Mouse (Mus musculus) megakaryocyte, embryonic 14.5 days (primary cell): ENCODE measurements around the gene Eef2k.

ENCODE experiments used
- FLI1 ChIP-seq: IDR thresholded peaks from 2 replicates; pipeline ENCODE4 v1.6.1; 2012; ENCODE audit warnings: low read length, inconsistent platforms, mixed read lengths
- GATA1 ChIP-seq: IDR thresholded peaks from 3 replicates; pipeline ENCODE4 v1.6.1; 2012; ENCODE audit warnings: mixed read lengths, low read length, inconsistent platforms, borderline replicate concordance

DNA sequence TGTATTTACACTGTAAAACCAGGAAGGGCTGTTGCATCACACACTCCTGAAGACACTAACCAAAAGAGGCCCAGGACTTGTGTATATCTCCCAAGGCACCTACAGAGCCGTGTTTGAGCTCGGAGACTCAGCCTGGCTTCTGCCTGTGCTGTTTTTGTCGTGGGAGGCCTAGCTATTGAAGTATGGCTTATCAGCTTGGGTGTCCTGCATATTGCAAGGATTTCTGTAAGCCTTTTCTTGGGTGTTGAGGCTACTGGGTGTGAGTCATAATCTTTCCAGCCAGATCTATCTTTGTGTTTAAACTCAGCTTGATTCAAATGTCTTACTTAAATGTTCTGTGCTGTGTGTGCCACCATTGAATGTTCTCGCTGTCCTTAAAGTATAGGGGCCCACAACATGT lies 93.9 kb downstream of the Eef2k start:
- no peak for TF ChIP-seq GATA1
- TF ChIP-seq FLI1 = no peak
